Mouse (Mus musculus) embryo, embryonic 10.5 days (tissue): ENCODE measurements around the gene Gfi1.

Experiments used
- DNase-seq: peaks from one replicate; pipeline ENCODE4 v3.0.0-alpha.2; 2015; ENCODE audit warnings: low spot score

The Gfi1 gene

GRCm38 (mm10) chr5:107725435-107726261 lies at the start of gene Gfi1:
Gene Gfi1, minus strand, starts transcription at chr5:107726036.
- peak; percentile 52 for DNase-seq

DNA sequence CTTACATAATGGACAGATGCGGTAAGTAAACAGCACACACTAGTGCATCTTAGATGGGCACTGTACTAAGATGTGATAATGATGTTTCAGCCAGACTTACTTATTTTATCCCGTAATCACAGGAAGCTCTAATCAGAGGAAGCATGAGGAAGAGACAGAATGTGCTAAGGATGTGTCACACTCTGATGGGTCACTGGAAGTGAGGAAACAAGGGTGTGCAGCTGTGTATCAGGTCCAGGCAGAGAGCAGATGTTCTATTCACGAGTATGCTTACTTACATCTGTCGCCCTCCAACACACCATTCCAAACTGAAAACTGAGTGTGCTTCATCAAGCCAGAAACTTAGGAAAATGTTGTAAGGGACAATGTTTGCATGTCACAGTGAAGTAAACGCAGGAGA lies 46.2 kb upstream of the Gfi1 start:
- DNase-seq = no peak

DNA sequence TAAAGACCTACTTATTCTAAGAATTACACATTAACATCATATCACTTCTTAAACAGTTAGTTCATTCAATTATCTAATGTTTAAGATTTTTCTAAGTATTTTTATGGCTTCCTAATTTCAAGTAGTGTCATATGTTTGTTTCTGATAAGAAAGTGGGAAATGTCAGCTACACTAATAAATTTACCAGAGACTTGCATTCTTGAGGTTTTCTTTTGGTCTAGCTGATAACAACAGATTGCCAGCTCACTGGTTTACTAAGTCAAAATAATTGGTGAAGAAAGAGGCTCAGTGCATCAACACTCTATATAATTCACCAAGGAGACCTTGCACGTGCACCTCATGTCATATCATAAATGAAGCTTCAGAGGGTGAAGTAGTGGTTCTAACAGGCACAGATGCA lies 42.4 kb upstream of the Gfi1 start:
- DNase-seq = no peak

DNA sequence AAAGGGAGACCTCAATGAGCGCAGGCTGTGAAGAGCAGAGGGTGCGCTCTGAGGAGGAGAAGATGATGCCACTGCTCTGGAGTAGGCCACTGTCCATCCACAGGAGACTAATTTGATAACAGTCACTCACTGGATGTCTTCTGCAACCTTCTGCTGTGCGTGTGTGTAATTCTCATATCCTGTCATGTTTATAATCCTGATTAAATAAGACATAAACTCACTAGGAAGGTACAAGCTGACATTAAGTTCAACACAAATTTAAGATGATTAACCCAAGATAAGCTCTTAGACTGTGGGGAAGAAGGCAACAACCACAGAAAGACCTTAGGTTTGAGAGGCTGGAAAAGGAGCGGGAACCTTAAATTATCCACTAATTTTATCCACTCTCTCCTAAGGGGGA lies 40.1 kb upstream of the Gfi1 start:
- DNase-seq = no peak

DNA sequence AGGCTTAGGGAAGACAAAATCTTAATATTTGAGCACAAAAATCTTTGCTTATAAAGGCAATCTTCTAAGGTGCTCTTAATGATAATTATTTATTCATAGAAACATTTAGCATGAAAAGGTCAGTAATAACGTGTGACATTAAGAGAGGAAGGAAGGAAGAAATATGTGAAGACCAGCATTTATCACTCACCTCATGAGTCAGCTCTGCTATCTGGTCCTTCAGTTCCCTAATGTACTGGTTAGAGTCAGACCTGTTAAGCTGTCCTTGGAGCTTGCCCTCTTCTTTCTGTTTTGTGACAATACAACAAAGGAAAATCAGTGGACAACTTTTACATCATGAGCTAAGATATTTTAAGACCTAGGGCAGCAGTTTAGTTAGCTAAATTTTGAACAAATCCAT lies 38.6 kb upstream of the Gfi1 start:
- DNase-seq = no peak

GRCm38 (mm10) chr5:107763674-107764073 lies 37.8 kb upstream of the Gfi1 start:
- DNase-seq = no peak

GRCm38 (mm10) chr5:107759121-107759520 lies 33.3 kb upstream of the Gfi1 start:
- DNase-seq = peak; percentile 19

DNA sequence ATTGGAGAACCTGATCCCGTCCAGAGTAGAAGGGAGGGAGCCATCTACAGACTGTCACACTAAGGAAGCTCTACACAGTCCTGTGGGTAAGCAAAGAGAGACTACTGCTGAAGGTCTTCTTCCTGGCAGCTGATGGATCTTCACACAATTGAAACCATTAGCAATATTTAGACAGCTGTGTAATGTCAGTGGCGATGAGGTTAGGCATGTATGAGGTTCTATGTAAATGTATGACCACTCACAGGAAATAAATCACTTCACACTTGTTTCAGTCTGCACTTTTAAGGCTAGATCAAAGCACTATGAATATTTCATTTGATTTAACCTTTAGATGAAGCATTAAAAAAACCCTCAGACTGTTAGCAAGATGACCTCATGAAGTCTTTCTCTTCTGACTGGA lies 30.2 kb upstream of the Gfi1 start:
- DNase-seq = no peak

GRCm38 (mm10) chr5:107754740-107755139 lies 28.9 kb upstream of the Gfi1 start:
- no peak for DNase-seq

DNA sequence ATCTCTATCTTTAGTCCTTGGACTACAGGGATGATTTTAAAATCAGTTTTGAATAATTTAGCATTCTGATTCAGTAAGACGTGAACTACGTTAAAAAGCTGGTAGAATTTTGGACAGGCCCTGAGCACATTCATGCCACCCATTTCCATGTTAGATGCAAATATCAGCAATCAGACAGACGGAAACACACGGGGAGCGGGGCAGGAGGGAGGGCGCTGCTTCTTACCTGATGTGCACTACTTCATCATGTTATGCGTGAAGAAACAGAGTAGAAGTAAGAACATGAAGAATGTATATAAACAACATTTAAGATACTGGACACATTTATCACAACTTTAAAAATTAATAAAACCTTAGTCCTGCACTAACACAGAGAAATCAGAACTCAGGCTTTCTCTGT lies 27.8 kb upstream of the Gfi1 start:
- DNase-seq = no peak

GRCm38 (mm10) chr5:107749229-107749916 lies 23.5 kb upstream of the Gfi1 start:
- DNase-seq = no peak

GRCm38 (mm10) chr5:107739023-107739422 lies 13.2 kb upstream of the Gfi1 start:
- DNase-seq = no peak

DNA sequence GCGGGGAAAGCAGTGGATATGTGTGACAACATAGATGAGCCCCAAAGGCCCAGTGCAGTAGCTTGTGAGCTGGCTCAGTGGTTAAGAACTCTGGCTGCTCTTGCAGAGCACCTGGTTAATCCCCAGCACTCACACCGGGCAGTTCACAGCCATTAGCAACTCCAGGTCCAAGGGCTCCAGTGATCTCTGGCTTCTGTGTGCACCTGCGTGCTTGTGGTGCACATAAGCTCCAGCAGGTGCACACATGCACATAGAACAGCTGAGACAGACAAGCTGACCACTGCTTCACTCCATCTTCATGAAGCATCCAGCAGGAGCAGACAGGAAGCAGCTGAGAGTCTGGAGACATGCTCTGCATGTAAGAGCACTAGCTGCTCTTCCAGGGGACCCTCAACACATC lies 12.5 kb upstream of the Gfi1 start:
- no peak for DNase-seq

- DNase-seq = no peak
Observed at GRCm38 (mm10) chr5:107736171-107736570, 10.3 kb upstream of the Gfi1 start.

GRCm38 (mm10) chr5:107731844-107732243 lies 6.0 kb upstream of the Gfi1 start:
- DNase-seq = no peak

DNA sequence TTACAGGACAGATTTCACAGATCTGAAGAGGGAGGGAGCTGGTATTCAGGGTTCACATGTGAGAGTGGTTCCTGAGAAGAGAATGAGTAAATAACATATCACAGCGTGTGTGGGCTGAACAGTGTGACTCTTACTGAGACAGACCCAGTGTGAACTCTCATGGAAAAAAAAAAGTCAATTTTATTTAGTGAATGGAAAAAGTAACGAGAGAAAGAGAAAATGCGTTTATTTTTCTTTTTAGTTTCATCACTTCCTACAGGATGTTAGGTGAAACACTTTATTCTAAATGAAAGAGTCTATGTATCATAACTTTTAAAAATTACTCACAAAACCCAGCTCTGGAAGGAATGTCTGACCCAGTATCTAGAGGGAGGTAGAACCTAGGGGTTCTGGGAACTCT lies 5.6 kb upstream of the Gfi1 start:
- DNase-seq = no peak

DNA sequence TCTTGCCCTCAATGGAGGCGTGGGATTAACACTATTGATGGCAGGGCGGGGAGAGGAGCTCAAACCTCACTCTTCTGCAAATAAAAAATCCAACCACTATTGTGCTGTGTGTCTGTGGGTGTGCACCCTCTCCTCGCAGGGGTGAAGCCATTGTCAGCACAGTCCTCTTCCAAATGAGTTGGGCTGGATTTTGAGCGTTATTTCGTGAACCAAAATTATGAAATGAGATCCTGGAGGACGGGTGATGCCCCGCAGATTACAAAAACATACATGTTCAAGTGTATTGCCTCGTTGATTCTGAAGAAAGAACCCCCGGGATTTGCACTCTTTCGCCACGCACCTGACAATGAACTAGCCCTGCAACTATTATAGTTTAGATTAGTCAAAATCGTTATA lies 1.2 kb upstream of the Gfi1 start:
- DNase-seq = peak; percentile 38

- DNase-seq = peak; percentile 46
Observed at GRCm38 (mm10) chr5:107726281-107727006, 608 bp upstream of the Gfi1 start.

- peak; percentile 63 for DNase-seq
Observed at GRCm38 (mm10) chr5:107724661-107725434, 988 bp downstream of the Gfi1 start.

- peak; percentile 33 for DNase-seq
Observed at GRCm38 (mm10) chr5:107723541-107724511, 2.0 kb downstream of the Gfi1 start.
